Mouse (Mus musculus): Measurements from ENCODE around the gene Miga2.
"Not testable (repeated sequence)": the region's sequence is repeated elsewhere in the genome, so short reads cannot be mapped to it uniquely, and the experiment has no call there.

The Miga2 gene

DNA sequence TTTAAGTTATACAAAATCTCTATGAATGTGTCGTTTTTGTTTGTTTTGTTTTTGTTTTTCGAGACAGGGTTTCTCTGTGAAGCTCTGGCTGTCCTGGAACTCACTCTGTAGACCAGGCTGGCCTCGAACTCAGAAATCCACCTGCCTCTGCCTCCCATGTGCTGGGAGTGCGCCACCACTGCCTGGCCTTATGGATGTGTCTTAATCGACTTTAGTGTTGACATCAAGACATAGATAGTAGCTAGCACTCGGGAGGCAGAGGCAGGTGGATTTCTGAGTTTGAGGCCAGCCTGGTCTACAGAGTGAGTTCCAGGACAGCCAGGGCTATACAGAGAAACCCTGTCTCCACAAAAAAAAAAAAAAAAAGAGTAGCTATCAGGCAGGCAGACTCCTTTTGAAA is 53.1 kb downstream of the Miga2 start:
- DNase-seq (ENCODE audit: extremely low spot score, low read depth, low spot score): not testable (repeated sequence)

DNA sequence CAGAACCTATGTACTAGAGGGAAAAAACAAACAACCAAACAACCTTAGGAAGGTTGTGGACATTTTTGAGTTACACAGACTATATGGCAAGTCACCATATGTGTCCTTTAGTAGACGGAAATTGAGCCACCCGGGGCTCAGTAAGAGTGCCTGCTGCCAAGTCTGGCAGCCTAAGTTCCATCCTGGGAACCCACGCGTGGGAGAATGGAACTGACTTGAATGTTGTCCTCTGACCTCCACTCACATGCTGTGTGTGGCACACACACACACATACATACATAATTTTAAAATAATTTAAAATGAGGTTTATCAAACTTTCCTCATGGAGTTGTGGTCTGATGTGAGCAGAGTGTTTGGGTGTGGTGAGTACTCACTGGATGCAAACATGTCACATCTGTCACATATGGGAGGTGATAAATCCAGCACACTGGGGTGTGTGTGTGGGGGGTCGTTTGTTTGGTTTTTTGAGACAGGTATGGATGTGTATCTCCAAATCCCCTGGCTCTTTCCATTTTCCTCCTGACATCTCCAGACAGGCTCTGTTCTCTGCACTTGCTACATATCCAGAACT is 53.6 kb downstream of the Miga2 start:
- no peak for DNase-seq (ENCODE audit: extremely low spot score, low read depth, low spot score)

DNA sequence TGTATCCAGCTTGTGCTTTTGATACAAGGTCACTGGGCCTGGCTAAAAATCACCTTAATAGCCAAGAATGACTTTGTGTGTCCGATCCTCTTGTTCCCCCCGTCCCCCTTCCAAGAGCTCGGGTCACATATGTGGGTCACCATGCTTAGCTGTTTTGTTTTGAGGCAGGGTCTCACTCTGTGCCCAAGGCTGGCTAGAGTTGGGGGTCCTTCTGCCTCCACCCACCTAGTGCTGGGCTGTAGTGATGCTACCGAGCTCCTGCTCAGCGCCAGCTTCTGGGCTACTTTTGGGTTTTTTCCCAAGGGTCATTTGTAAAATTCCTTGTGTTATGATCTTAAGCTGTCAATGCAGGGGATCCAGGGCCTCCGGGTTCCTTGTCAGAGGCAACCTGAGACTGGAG is 54.2 kb downstream of the Miga2 start:
- no peak for DNase-seq (ENCODE audit: extremely low spot score, low read depth, low spot score)

DNA sequence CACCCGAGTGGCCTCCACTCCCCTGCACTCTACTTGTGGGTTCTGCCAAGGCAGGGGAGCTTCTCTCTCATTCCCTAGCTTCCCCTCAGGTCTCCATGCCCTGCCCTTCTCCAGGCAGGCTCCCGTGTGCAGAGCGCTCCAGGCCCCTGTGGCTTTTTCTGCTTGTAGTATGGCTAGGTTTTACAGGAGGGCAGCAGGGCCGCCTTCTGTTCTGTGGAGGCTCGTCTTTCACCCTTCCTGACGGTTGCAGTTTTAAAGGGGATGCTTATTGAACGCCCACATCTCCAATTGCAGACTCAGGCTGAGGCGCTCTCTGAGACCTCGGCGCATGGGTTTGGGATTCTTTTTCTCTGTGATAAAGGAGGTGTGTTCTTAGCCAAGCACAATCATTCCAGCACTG is 55.1 kb downstream of the Miga2 start:
- no peak for DNase-seq (ENCODE audit: extremely low spot score, low read depth, low spot score)

DNA sequence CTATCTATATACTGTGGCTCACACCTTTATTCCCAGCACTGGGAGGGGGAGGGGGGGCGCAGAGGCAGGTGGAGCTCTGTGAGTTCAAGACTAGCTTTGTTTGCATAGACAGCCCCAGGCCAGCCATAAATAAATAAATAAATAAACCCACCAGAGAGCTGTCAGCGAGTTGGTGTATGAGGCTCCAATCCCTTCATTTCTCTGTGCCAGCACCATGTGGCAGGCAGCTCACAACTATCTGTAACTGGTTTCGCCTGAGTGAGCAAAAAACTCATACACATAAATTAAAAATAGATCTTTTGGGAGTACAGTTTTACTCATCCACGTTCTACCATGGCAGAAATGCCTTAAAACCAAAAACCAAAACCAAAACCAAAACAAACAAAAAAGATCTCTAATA is 57.4 kb downstream of the Miga2 start:
- DNase-seq (ENCODE audit: extremely low spot score, low read depth, low spot score): no peak

DNA sequence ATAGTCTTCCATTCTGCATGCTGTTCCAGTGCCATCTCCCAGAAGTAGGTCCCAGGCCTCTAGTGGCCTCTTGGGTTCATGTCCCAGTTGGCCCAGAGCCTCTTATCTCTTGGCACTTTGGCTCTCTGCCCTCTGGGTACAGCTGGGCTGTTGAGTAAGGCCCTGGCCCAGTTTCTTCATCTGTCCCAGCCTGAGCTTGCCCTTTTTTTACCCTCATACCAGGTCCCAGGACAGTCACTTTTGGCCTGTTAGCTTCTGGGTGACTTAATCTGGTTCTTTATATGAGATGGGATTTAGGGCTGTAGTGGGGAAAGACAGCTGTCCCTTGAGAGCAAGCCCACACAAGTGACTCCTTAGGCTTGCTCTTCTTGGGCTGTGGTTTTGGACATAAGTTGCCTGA is 65.1 kb downstream of the Miga2 start:
- no peak for DNase-seq (ENCODE audit: extremely low spot score, low read depth, low spot score)

All from hindlimb bud, embryonic 11.5 days (tissue).